Mouse (Mus musculus) thymus, postnatal 0 days (tissue): ENCODE data around the gene Abcg2. TPM values are rescaled to one million over a fixed set of nuclear protein-coding genes. Genes with fewer than 3 reads are reported as not detected.

Source experiments
- DNase-seq: peaks from one replicate; pipeline ENCODE4 v3.0.0-alpha.2; 2015; ENCODE audit warnings: low spot score
- polyA plus RNA-seq: library from polyadenylated mRNA; unstranded; fragments of >200 nt; fragmentation: Nextera tagmentation; extraction: Ambion mirVana; gene quantifications from 2 replicates; pipeline ENCODE4 v1.2.1, GENCODE M21; 2015

Gene Abcg2
- polyA plus RNA-seq, 1 experiment from 2014 or later, result 18.3 TPM

- no peak for DNase-seq
These were observed 49.4 kb downstream of the Abcg2 start for GRCm38 (mm10) chr6:58633731-58634130.

GRCm38 (mm10) chr6:58638566-58638965 lies 54.2 kb downstream of the Abcg2 start:
- no peak for DNase-seq

- DNase-seq, result no peak
These were observed 55.1 kb downstream of the Abcg2 start for GRCm38 (mm10) chr6:58639391-58639790.

GRCm38 (mm10) chr6:58640333-58641018 lies 56.2 kb downstream of the Abcg2 start:
- peak; percentile 52 for DNase-seq

GRCm38 (mm10) chr6:58641056-58641799 lies 56.9 kb downstream of the Abcg2 start:
- DNase-seq, result no peak

- no peak for DNase-seq
These were observed 57.9 kb downstream of the Abcg2 start for GRCm38 (mm10) chr6:58642191-58642590.

- DNase-seq, result no peak
These were observed 60.3 kb downstream of the Abcg2 start for GRCm38 (mm10) chr6:58644586-58644985.

- no peak for DNase-seq
These were observed 63.9 kb downstream of the Abcg2 start for GRCm38 (mm10) chr6:58648100-58648749.

- DNase-seq, result no peak
These were observed 65.8 kb downstream of the Abcg2 start for GRCm38 (mm10) chr6:58650136-58650535.

GRCm38 (mm10) chr6:58651038-58651437 lies 66.7 kb downstream of the Abcg2 start:
- no peak for DNase-seq

GRCm38 (mm10) chr6:58660951-58661575 lies 76.7 kb downstream of the Abcg2 start:
- DNase-seq, result no peak

- no peak for DNase-seq
These were observed 93.5 kb downstream of the Abcg2 start for GRCm38 (mm10) chr6:58677802-58678201.

GRCm38 (mm10) chr6:58678530-58678929 lies 94.2 kb downstream of the Abcg2 start:
- DNase-seq, result no peak

- no peak for DNase-seq
These were observed 107.3 kb downstream of the Abcg2 start for GRCm38 (mm10) chr6:58691584-58691983.

GRCm38 (mm10) chr6:58694257-58694656 lies 109.9 kb downstream of the Abcg2 start:
- DNase-seq, result no peak

- no peak for DNase-seq
These were observed 110.4 kb downstream of the Abcg2 start for GRCm38 (mm10) chr6:58694765-58695164.

GRCm38 (mm10) chr6:58710369-58710768 lies 126.0 kb downstream of the Abcg2 start:
- no peak for DNase-seq

GRCm38 (mm10) chr6:58711909-58712308 lies 127.6 kb downstream of the Abcg2 start:
- no peak for DNase-seq

- no peak for DNase-seq
These were observed 149.5 kb downstream of the Abcg2 start for GRCm38 (mm10) chr6:58733851-58734250.

- DNase-seq, result no peak
These were observed 150.8 kb downstream of the Abcg2 start for GRCm38 (mm10) chr6:58735090-58735489.
